Mouse (Mus musculus): Measurements from ENCODE around the gene Fgd3.

The Fgd3 gene

GRCm38 (mm10) chr13:49320040-49320439, at the start of gene Fgd3:
Fgd3 (minus strand) TSS chr13:49320311.
- no peak for DNase-seq

DNA sequence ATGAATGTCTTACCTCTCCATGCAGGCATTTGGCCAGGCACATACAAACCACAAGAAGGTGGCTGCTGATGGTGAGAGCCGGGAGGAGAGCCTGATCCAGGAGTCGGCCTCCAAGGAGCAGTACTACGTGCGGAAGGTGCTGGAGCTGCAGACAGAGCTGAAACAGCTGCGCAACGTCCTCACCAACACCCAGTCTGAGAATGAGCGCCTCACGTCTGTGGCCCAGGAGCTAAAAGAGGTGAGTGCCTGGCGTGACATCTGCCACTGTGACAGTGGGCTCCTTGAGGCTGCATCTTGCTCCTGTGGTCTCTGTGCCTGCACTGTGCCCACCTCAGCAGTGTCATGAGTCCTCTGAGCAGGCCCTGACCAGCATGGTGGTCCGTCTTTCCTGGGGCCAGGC, 49.3 kb upstream of the Fgd3 start:
- DNase-seq, result no peak

DNA sequence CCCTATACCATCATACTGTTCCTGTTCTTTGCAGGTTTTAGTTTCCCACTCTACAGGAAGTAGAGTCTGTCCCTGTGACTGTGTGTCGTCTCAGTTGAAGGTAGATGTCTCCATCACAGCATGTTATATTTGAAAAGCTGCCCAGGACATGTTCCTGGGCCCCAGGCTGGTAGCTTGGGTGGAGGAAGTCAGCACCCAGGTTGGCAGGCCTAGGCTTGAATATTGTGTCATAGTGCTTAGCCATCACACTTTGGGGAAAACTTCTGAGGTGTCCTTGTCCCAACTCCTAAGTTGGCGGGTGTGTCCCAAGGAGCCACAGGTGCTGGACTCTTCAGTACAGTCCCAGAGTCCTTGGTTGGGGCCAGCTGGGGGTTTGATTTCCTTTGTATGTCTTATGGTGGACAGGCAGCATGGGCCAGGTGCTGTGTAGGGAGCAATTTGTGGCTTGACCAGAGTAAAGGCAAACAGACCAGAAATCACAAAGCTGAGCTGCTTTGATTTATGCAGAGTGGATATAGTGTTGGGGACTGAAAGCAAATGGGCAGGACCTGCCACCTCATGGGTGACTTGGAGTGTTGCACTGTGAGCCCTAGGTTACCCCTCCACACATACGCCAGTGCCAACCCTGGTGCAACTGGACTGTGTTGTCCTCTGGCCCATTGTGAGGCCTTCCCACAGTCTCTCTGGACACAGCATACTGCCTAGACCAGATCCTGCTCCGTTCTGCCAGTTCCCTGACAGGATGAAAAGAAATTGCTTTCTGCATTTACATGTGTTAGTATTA, 47.7 kb upstream of the Fgd3 start:
- DNase-seq, result no peak

- no peak for DNase-seq
These were observed 44.6 kb upstream of the Fgd3 start for GRCm38 (mm10) chr13:49364716-49365115.

- DNase-seq, result no peak
These were observed 42.7 kb upstream of the Fgd3 start for GRCm38 (mm10) chr13:49362804-49363203.

- DNase-seq, result no peak
These were observed 42.3 kb upstream of the Fgd3 start for GRCm38 (mm10) chr13:49362364-49362763.

- no peak for DNase-seq
These were observed 40.8 kb upstream of the Fgd3 start for GRCm38 (mm10) chr13:49360906-49361406.

DNA sequence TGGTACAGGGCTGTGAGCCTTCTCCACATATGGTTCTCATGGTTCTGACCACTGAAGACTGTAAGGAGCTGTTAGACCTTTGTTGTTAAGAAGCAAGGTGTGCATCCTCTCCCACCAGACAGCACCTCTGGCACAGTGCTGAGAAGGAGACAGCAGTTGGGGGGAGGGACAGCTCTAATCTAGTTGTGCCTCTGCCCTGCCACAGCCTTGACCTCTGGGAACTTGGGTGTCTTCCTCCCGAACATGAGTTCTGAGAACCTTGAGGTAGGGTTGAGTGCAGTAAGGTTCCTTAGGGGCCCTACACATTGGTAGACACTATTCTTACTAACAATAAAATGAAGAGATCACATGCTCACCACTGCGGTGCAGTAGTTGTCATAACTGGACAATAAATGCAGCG, 38.1 kb upstream of the Fgd3 start:
- DNase-seq, result no peak

- DNase-seq, result no peak
These were observed 37.4 kb upstream of the Fgd3 start for GRCm38 (mm10) chr13:49357367-49358026.

- DNase-seq, result no peak
These were observed 36.0 kb upstream of the Fgd3 start for GRCm38 (mm10) chr13:49356090-49356489.

- DNase-seq, result no peak
These were observed 35.5 kb upstream of the Fgd3 start for GRCm38 (mm10) chr13:49355461-49356061.

- DNase-seq, result no peak
These were observed 33.9 kb upstream of the Fgd3 start for GRCm38 (mm10) chr13:49353991-49354507.

- DNase-seq, result no peak
These were observed 33.3 kb upstream of the Fgd3 start for GRCm38 (mm10) chr13:49353422-49353821.

- DNase-seq, result no peak
These were observed 32.6 kb upstream of the Fgd3 start for GRCm38 (mm10) chr13:49352581-49353159.

DNA sequence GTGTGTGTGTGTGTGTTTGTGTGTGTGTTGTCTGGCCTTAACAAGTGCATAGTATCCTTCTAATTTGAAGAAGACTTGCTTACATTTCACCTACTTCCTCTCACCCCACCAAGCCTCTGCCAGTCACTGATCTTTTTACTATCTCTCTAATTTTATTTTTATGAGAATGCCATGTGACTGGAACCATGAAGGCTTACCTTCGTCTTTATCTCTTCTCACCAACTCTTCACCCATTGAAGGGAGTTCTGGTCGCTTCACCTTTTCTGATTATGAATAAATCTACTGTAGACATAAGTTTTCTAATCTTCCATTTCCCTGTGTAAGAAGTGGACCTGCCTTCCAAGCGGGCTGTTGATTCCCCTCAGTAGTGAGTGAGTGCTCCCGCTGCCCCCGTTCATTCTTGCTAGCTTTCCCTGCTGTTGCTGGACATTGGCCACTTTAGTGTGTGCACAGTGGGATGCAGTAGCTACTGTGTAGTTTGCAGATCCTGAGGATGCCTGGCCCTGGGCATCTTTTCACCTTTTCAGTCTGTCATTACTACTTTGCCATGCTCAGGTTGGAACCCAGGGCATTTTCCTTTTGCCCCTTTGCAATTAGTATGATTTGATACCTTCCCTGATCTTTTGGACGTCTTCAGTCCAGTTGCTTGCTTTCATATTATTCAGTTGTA, 29.9 kb upstream of the Fgd3 start:
- DNase-seq, result no peak

- no peak for DNase-seq
These were observed 29.2 kb upstream of the Fgd3 start for GRCm38 (mm10) chr13:49349335-49349734.

GRCm38 (mm10) chr13:49348522-49348921, 28.4 kb upstream of the Fgd3 start:
- no peak for DNase-seq

DNA sequence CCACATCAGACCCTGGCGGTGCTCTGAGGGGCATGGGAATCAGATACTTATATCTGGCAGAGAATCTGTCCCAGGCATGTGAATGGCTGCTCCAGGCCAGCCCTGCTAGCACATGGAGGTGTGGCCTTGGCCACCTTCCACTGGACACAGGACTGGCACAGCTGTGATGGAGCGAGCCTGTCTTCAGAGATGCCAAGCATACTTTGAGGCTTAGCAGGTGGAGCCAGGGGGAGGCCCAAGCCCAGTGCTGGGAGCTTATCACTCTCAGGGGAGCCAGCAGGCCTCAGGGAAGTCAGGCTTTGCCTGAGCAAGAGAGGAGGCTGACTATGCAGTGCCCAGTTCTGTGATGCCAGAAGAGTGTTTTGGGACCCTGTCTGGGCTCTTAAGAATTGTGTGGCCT, 25.4 kb upstream of the Fgd3 start:
- DNase-seq, result peak; percentile 64

DNA sequence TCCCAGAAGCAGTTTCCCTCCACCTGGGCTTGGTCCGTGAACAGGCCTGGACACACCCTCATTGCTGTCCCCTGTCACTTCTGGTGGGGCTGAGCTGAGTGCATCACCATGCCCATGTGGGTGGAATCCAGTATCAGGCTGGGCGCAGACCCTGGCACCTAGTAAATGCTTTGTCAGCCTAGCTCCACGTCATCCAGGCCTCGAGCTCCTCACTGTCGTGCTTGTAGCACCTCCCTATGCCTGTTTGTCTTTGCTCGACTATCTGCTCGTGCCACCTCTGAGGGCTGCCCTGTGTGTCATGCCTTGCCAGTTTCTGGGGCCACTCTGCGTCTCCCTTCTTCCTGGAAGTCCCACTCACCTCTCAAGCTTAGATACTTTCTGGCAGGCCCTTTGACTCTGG, 24.5 kb upstream of the Fgd3 start:
- DNase-seq, result no peak

DNA sequence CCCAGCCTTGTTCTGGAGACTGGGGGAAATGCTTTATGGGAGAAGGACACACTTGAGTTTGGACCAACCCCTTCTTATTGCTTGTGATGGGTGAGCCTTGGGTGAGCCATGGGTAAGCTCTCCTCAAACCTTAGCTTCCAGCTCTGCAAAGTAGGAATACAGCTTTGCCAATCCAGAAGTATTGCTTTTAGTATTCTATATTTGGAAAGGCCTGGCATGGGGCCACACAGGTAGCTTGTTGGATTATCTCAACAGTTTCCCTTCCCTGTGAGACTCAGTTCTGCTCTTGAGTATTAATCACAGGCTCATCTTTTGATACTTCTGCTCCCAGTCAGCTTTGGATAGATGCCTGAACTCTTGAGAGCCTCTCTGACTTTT, 22.6 kb upstream of the Fgd3 start:
- DNase-seq, result no peak

- no peak for DNase-seq
These were observed 22.0 kb upstream of the Fgd3 start for GRCm38 (mm10) chr13:49341831-49342722.

Measured in kidney, adult 18-20 months (tissue).